Mouse (Mus musculus): ENCODE measurements at regions not wholly inside any gene's neighbourhood (a gene's known extent, or its start where the extent isn't known, plus 50 kb on each side); places are given as distances from the start of the nearest gene placed in this dataset.

DNA sequence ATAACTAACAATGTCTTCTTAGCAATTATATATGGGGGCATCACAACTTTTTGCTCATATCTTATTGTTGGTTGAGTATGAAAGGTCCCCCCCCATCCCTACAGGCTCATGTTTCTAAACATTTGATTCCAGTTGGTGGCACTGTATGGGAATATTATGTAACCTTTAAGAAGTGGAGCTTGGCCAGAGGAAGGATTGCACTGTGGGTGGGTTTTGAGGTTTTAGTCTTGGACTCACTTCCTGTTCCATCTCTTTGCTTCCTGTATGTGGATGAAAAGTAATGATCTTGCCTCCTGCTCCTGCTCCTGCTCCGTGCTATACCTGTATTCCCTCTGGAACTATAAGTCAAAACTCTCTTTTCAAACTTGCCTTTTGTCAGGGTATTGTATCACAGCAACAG is 778.2 kb upstream of the Lrrc6 start:
- no peak for DNase-seq

DNA sequence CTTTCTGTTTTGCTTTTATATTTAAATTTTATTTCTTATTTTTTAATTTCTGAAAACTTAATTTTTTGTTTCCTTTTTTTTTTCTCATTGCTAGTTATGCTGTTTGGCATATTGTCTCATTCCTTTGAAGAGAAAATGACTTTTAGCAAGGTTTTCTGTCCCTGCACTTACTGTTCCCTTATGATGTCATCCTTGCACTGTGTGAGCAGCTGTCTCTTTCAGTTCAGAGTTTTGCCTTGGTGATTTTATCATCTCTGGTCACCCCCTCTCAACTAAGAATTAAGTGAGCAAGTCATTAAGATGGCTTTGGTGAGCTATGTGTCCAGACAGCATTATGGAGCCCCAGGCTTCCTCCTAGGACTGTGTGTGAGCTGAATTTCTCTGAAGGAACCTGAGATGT is 774.3 kb upstream of the Lrrc6 start:
- no peak for DNase-seq

DNA sequence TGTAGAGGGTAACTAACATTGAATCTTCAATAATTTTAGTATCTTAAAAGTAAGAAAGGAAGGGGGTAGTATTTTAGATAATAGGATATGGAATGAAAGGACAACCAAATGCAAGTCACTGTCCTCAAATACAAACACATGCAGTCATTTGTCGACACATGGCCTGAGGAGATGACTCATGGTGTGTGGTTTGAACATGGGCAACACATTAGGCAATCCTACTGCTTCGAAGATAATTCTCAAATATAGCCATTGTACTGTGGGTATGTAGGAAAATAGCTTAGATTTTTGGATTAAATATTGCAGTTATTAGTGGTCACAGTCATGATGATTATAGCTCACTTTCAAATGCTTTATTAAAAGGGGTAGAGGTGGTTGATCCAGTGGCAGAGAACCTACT is 771.7 kb upstream of the Lrrc6 start:
- DNase-seq = no peak

DNA sequence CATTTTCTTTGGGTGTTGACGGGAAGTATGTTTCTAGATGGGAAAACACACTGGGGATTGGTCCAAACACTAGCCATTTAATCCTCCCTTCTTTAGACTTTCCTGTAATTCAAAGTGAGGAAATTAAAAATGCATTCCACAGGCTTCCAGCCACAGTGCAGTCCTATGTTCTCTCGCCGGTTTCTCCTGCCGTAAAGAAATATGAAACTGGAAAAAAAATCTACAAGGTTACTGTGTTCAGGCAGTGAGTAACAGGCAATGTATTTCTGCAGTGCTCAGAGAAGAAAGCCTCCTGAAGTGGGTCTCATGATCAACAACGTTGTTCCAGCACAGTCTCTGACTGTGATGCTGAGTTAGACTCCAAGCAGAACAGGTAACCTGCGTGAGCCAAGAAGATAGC is 763.0 kb upstream of the Lrrc6 start:
- DNase-seq = no peak

DNA sequence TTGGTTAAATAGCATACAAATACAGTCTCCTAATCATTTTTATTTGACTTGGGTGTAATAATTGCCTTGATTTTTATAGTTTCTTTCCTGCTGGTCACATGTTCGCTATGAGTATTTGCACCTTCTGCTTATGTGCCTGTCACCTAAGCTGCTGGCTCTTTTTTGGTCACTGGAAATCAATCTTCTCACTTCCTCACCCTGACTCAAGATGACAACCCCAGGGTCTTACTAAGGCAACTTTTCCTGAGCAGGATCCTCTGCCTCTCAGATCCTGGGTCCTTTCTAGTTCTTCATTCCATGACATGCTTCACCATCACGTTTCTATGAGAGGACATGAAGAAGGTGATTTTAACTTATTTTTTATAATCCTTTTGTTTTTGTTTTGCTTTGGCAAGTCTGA is 762.6 kb upstream of the Lrrc6 start:
- no peak for DNase-seq

DNA sequence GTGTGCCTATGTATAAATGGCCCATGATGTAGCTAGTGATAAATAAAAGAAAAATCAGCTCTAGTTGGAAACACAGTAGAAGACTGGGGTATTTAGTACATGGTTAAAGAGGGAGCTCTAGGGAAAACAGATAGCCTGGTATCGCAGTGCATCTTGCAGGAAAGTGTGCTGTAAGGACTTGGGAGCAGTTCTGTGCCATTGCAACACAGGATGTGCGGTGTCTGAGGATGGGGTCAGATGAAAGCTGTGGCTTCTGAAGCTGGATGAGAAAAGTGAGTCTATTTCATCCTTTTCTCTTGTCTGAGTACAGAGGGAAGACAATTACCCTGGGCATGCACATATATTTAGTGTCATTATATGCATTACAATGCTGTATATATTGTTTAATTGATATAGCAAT is 761.6 kb upstream of the Lrrc6 start:
- DNase-seq = no peak

DNA sequence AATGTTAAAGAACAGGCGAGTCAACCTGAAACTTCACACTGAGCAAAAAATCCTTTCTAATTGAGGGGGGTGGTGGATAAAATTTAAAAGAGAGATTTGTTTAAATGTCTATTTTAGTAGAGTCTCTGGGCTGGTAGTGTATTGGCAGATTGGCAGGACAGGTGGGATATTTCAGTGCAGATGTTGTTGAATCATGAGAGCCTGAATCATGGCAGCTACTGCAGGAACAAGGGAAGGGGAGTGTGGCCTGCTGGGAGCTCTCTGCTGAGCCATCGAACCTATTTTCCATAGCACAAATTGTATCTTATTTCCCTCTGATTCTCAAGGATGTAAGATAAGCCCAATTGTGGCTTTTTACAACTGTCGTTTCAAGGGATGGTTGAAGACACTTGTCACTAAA is 760.0 kb upstream of the Lrrc6 start:
- DNase-seq = no peak

DNA sequence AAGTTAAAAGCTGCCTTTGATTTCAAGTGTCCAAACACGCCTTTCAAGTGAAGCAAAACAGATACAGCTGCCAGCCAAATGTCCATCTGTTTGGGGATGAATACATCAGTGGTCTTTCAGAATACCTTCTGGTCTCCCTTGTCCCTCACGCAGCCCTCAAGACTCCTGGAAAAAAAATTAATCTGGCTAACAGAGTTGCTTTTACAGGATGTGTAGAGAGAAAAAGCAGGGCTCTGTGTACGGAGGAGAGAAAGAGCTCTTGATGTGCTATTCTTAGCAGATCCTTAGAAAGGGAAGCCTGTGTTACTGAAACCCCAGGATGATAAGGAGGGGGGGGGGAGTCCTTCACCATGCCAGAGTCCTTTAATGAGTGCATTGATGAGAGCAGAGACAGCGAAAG is 748.4 kb upstream of the Lrrc6 start:
- no peak for DNase-seq

DNA sequence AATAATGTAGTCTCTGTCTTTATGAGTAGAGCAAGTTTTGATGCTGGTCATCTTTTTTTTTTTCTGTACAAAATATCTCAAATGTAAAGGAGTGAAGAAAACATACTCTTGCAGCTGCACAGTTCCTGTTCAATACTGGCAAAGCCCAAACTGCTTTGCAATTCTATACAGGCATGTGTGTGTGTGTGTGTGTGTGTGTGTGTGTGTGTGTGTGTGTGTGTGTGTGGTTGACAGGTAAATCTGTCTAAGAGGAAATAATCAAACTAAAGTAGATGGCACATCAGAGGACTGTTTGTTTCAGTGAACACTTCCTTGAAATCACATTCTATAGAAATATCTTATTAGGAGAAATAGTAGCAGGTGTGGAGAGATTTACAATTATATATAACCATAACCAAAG is 747.8 kb upstream of the Lrrc6 start:
- no peak for DNase-seq

DNA sequence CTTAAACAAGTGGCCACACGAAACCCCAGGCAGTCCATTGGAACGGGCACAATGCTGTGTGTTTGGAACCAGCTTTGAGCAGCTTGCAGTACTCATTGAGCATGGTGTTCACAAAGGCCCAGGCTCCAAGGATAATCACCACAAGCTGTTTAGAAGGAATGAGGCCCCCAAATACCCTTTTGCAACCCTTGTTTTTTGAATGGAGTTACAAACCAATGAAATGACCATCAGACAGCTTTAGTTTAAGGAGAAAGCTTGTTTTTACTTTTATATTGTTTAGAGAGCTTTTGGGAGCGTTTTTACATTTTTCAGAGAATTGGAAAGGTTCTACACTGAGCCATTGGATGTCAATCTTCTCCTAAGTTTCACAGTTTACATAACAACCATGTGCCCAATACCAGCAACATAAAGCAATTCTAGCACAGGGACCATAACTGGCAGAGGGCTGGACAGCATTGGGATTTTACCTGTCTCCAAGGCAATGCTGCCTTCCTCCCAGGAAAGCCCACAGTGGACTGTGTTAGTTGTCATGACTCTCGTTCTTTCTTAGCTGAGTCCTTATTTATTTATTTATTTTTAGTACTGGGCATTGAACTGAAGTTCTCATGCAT is 745.1 kb upstream of the Lrrc6 start:
- DNase-seq = no peak

DNA sequence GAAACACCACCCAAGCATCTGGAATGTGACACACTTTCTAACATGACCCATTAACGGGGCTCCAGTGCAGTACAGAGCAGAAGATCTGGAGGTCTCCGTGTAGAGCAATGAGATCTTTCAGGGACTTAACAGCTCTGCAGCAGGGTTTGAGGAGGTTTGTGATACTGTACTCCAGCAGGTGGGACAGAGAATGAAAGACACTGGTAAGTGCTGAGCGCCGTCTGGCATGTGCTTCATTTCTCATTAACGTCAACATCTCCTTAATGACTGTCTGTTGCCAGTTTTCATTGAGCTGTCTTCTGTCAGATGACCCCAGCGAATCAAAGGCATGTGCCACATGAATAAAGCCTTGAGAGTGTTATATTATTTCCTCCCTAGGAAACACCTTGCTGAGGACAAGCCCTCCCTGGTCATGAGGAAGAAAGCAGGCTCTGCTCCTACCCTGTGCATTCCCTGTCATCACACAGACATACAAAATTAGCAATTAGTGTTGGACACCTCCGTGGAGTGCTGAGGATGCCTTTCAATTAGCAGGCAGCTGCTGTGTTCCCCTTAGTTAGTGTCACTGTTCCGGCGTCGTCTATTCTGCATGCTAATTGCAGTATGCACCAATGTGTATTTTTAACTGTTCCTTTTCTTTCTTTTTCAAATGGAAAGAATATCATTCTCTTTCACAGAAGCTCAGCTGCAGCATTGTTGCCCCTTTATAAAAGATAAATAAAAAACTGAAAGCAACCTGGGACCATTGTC is 744.4 kb upstream of the Lrrc6 start:
- DNase-seq = no peak

DNA sequence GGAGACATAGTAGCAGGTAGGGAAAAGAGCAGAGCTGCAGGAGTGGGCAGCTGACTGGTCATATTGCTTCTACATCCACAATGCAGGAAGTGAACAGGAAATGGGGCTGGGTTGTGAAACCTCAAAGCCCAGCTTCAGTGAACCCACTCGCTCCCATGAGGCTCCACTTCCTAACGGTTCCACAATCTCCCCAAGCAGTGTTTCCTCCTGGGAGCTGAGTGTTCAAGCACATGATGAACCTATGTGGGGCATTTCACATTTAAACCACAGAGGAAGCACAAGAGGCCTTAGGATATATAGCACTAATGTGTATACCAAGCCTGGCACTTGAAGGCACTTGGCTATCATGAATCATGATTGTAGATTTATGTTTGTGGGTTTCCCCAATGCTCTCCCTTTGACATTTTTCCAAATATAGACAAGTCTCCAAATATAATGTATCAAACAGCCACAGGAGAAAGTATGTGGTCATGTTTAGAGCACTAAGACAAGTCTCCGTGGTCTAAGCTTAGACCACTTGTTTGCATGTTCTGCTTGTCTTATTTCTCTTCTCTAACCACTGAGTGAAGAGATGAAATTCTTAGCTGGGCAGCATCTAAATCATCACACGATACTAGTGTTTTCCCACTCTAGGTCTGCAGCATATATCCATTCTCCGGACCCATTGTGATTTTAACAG is 734.5 kb upstream of the Lrrc6 start:
- DNase-seq = no peak

DNA sequence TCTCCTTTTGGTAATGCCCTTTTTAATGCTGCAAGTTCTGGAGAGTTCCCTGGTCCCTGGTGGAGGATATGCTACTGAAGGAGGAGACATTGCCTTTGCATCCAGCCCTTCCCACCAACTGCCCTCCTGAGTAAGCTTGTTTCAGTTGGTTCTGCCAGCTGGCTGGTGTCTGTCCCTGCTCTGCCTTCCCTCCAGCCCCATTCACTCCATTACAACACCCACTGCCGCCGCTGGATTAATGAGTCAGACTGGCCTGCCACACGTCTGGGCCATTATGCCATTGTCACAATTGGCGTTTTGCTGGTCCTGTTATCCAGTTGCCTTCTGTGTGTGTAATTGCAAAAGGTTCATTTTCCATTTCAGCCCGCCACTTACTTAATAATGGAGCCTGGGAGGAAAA is 728.6 kb upstream of the Lrrc6 start:
- no peak for DNase-seq

DNA sequence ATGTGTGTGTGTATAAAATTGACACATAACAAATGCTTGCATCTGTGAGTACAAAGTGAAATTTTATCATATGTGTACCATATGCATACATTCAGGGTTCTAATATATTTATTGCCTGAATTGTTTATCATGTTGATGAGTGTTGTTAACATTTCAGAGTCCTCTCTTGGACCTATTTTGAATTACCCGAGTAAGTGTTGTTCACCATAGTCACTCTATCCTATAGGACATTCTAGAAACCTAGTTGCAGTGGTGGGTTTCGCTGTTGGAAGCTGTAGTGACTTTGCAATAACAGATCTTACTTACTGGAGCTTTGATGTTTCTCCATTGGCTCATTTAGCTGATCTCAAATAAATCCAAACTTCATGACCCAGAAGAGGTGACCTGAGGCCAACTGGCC is 727.9 kb upstream of the Lrrc6 start:
- no peak for DNase-seq

DNA sequence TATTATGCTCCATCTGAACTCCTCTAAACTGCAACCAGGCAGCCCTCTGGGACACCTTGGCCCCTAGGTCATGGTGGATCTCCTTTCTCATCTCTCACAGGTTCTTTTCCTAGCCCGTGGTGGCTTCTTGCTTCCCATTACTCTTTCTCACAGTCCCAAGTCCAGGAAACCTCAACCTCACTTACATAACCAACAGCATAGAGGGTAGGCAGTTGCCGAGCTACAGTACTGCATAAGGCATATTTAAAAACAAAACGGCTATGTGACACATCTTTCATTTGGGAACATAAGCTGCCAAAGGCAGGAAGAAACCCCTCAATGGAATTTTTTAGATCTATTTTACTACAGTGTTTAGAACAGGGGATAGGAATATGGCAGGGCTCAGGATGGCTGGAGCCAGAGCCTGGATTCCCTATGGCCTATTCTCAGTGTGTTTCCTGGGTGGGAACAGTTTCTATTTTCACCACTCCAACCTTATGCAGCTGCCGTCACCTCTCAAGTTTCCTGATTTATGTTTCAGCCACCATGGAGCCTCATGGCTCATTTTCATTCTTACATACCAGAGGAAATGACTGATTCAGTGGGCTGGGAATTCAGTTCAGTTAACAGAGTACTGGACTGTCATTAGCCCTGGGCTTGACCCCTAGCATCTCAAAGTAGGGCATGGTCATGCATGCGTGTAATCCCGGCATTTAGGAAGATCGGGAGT is 726.9 kb upstream of the Lrrc6 start:
- DNase-seq = no peak

DNA sequence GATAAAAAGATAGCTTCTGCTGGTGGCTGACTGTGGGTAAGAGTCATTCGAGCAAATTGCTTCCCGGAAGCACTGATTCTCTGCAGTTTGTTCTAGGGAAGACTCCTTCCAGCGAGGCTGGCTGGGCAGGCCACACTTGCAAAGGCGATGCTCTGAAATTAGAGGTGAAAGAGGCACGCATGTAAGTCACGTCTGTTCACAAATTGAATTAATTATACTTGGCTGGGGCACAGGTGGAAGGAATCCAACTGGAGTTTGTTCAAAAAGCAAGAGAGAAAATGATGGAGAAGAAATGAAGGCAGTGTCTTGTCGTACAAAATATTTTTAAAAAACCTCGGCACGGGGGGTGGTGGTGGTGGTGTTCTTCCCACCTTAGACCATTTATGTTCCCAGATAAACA is 726.2 kb upstream of the Lrrc6 start:
- DNase-seq = no peak

Data from cerebellum, adult 9-11 months (tissue).